Mouse (Mus musculus) G1E (cell line): ENCODE measurements around the gene Egr4. TPM values are rescaled to one million over a fixed set of nuclear protein-coding genes. Genes with fewer than 3 reads are reported as not detected.
A peak's percentile ranks its signal among the peaks of the same experiment; 100 is the strongest.

Experiments used
- ATAC-seq: 2 replicates; pipeline ENCODE4 v1.8.0; 2016; ENCODE audit warnings: mild to moderate bottlenecking; ENCODE audit not compliant: insufficient number of reproducible peaks, poor library complexity, low FRiP score, severe bottlenecking; ENCODE audit errors: extremely low read depth
- DNase-seq: peaks from one replicate; pipeline ENCODE4 v3.0.0; 2012; ENCODE audit warnings: low spot score
- H3K27me3 ChIP-seq: 2 replicates; pipeline ENCODE4 v1.6.1; 2012; ENCODE audit warnings: mild to moderate bottlenecking, low read length, inconsistent platforms; ENCODE audit not compliant: insufficient read depth
- H3K36me3 ChIP-seq: replicated peaks from 2 replicates; pipeline ENCODE3; 2012; ENCODE audit warnings: mild to moderate bottlenecking, inconsistent platforms
- H3K4me1 ChIP-seq: 2 replicates; pipeline ENCODE4 v1.6.1; 2012; ENCODE audit warnings: low read depth, low read length, inconsistent platforms, mixed read lengths; ENCODE audit not compliant: insufficient read depth
- H3K4me3 ChIP-seq: 2 replicates; pipeline ENCODE4 v1.5.1; 2012; ENCODE audit warnings: low read depth, mild to moderate bottlenecking, inconsistent platforms, low read length, moderate library complexity, mixed read lengths
- H3K9me3 ChIP-seq: replicated peaks from 2 replicates; pipeline ENCODE4 v1.6.1; 2012; ENCODE audit warnings: inconsistent platforms
- CTCF ChIP-seq: IDR thresholded peaks from 2 replicates; pipeline ENCODE4 v1.5.1; 2012; ENCODE audit warnings: low read depth, low read length, inconsistent platforms, mixed read lengths
- GATA1 ChIP-seq: IDR thresholded peaks from 2 replicates; pipeline ENCODE4 v1.6.1; 2012; ENCODE audit warnings: borderline replicate concordance, low read length, inconsistent platforms, mixed read lengths
- GATA2 ChIP-seq: IDR thresholded peaks from 2 replicates; pipeline ENCODE4 v1.6.1; 2012; ENCODE audit warnings: low read depth, low read length, inconsistent platforms, borderline replicate concordance
- POLR2AphosphoS5 ChIP-seq: IDR thresholded peaks from 2 replicates; pipeline ENCODE4 v1.6.1; 2012; ENCODE audit warnings: low read depth, low read length, inconsistent platforms; ENCODE audit not compliant: insufficient replicate concordance
- TAL1 ChIP-seq: conservative IDR thresholded peaks from 2 replicates; pipeline ENCODE4 v1.6.1; 2012; ENCODE audit warnings: low read depth, low read length, inconsistent platforms, mixed read lengths
- polyA plus RNA-seq: library from polyadenylated mRNA; stranded (reverse); fragments of >175 nt; gene quantifications from 2 replicates; pipeline ENCODE4 v1.2.3, GENCODE M21; 2012
- total RNA-seq, 2 experiments: library from RNA; stranded (forward) in 1 of 2; stranded (reverse) in 1 of 2; fragments of 200-1000 nt in 1 of 2; fragments of >200 nt in 1 of 2; fragmentation: Nextera tagmentation in 1 of 2; gene quantifications; 2 replicates each; pipeline ENCODE4 v1.2.3; 2014 to 2017

The Egr4 gene
- total and polyA plus RNA-seq, 3 experiments: not detected

- TF ChIP-seq GATA2 (no peak), POLR2AphosphoS5 (no peak), CTCF (no peak), TAL1 (no peak), GATA1 (no peak)
- Histone ChIP-seq H3K4me1 (no peaks in the 10 kb centered on the region), H3K9me3 (peaks cover 8% of the 10 kb centered on the region), H3K4me3 (no peak overlapping the region), H3K36me3 (no peaks in the 10 kb centered on the region), H3K27me3 (peaks cover 6% of the 10 kb centered on the region; the same call in 1 of the 2 replicates)
- ATAC-seq (no peak), DNase-seq (no peak)
Observed at GRCm38 (mm10) chr6:85488510-85488909, 24.9 kb downstream of the Egr4 start.

DNA sequence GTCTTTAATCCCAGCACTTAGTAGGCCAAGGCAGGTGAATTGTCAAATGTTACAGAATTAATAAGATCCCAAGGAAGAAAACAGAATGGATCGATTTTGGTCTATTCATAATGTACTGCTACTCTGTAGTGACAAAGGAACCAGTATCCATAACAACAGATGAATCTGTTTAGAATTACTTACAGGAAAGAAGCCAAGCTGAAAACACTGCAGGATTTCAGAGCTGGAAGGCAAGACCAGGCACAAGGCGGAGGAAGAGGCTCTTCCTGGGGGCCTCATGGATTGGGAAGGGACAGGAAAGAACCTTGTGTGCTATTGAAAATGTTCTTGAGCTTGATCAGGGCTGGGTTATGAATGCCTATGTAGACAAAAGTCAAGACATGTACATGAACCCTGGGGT lies 27.7 kb downstream of the Egr4 start:
- Histone ChIP-seq H3K9me3 (peaks cover 12% of the 10 kb centered on the region), H3K36me3 (no peaks in the 10 kb centered on the region), H3K4me1 (no peaks in the 10 kb centered on the region), H3K27me3 (peaks cover 9% of the 10 kb centered on the region; the same call in 1 of the 2 replicates), H3K4me3 (no peak overlapping the region)
- DNase-seq (no peak), ATAC-seq (no peak)
- TF ChIP-seq TAL1: no peak

GRCm38 (mm10) chr6:85483843-85484721 lies 29.3 kb downstream of the Egr4 start:
- Histone ChIP-seq H3K4me3 (0 out of 2 replicates have a peak overlapping the region, but pooled peaks have one; percentile 16), H3K27me3 (peaks cover 13% of the 10 kb centered on the region; the same call in 1 of the 2 replicates), H3K9me3 (peaks cover 12% of the 10 kb centered on the region), H3K4me1 (no peaks in the 10 kb centered on the region), H3K36me3 (no peaks in the 10 kb centered on the region)
- ATAC-seq: no peak
- no peak for DNase-seq
- TF ChIP-seq CTCF (no peak), POLR2AphosphoS5 (no peak), GATA1 (no peak), TAL1 (no peak), GATA2 (no peak)

- no peaks in the 10 kb centered on the region; the same call in 1 of the 2 replicates for H3K4me1 ChIP-seq
- H3K9me3 ChIP-seq: peaks cover 12% of the 10 kb centered on the region
- H3K36me3 ChIP-seq: no peaks in the 10 kb centered on the region
- no peak for TF ChIP-seq GATA2
- no peak for TF ChIP-seq TAL1
- TF ChIP-seq POLR2AphosphoS5: no peak
- no peak for TF ChIP-seq GATA1
- no peak for TF ChIP-seq CTCF
- no peak for ATAC-seq
- DNase-seq: no peak
- no peak overlapping the region for H3K4me3 ChIP-seq
- H3K27me3 ChIP-seq: peaks cover 25% of the 10 kb centered on the region
Observed at GRCm38 (mm10) chr6:85480685-85481084, 32.7 kb downstream of the Egr4 start.

DNA sequence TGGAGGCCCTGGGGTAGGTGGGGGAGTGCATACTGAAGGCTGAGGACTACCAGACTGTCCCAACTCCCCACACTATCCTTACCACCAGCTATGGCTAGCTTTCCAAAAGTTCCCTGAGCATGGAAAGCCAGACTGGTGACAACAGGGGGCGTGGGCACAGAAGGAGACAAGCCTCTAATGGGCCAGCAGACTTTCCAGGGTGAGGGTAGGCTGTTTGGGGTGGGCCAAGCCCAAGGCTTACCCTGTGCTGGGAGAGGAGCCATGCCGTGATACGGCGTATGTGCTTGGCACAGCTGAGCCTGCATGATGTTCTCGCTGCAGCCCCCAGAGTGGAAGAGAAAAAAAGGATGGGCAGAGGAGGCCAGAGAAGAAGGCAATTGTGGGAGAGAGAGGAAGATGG lies 33.4 kb downstream of the Egr4 start:
- no peak for TF ChIP-seq POLR2AphosphoS5
- TF ChIP-seq GATA1: no peak
- TF ChIP-seq GATA2: no peak
- no peak for TF ChIP-seq CTCF
- no peak for TF ChIP-seq TAL1
- ATAC-seq: no peak
- Histone ChIP-seq H3K4me1 (no peaks in the 10 kb centered on the region; the same call in 1 of the 2 replicates), H3K27me3 (peaks cover 33% of the 10 kb centered on the region), H3K4me3 (no peak overlapping the region), H3K9me3 (peaks cover 12% of the 10 kb centered on the region), H3K36me3 (no peaks in the 10 kb centered on the region)
- no peak for DNase-seq

GRCm38 (mm10) chr6:85478416-85478815 lies 35.0 kb downstream of the Egr4 start:
- TF ChIP-seq POLR2AphosphoS5 (no peak), CTCF (no peak), GATA1 (no peak), TAL1 (no peak), GATA2 (no peak)
- H3K4me3 ChIP-seq: no peak overlapping the region
- H3K36me3 ChIP-seq: no peaks in the 10 kb centered on the region
- H3K9me3 ChIP-seq: peaks cover 3% of the 10 kb centered on the region
- DNase-seq: no peak
- peaks cover 40% of the 10 kb centered on the region for H3K27me3 ChIP-seq
- no peaks in the 10 kb centered on the region; the same call in 1 of the 2 replicates for H3K4me1 ChIP-seq
- ATAC-seq: no peak
